Mouse (Mus musculus) cerebellum, postnatal 25 days (tissue): Measurements from ENCODE around the gene Sltm.
"Not testable (repeated sequence)": the region's sequence is repeated elsewhere in the genome, so short reads cannot be mapped to it uniquely, and the experiment has no call there.

Source experiments
- DNase-seq, 2 experiments: peaks; one replicate each; pipeline ENCODE4 v3.0.0; 2021; ENCODE audit warnings: mixed read lengths in 2 of 2

Sltm gene

DNA sequence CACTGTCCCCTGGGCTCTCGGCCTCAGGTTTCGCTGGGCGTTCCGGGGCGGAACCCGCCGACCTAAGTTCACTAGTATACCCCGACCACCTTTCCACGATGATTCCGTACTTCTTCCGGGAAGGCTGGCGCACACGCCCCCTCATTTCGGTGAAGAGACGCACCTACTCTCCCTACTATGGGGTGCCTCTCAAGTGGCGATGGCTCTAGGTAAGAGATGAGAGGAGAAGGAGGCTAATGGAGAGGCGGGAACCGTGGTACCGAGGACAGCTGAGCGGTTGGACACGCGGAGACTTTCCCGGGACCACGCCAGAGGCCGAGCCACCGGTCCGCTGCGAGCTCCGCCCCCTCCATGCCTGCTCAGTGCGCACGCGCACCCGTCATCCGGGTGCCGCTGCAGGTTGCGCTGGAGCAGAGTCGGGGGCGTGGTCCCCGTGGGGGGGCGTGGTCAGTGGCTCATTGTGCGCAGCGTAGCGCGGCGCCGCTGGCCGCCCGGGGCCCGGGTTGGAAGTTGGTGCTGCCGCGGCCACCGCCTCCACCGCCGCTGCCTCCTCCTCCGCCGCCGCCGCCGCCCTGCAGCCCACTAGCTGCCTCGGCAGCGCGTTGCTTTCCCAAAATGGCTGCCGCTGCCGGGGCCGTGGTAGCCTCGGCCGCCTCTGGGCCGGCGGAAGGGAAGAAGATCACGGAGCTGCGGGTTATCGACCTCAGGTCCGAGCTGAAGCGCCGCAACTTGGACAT, at the start of gene Sltm:
Sltm (plus strand) TSS at position 450 of the 737 bp plus-strand sequence.
- DNase-seq = peak; percentile 100

DNA sequence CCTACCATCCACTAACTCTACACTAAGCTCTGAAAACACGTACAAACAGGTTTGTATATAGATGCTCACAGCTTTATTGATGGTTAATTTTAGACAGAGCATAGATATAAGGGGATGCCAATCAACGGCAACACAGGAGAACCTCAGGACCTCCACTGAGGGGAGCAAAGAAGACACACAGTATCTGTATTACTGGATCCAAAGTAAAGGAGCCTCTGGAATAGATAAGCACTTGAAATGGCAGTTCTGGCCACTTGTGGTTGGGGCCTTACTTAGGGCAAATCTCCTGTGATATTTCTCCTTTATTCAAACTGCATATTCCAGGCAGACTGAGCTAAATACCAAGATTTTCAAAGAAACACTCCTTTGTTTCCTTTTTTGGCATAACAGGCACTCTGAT, 49.5 kb upstream of the Sltm start:
- DNase-seq = no peak

DNA sequence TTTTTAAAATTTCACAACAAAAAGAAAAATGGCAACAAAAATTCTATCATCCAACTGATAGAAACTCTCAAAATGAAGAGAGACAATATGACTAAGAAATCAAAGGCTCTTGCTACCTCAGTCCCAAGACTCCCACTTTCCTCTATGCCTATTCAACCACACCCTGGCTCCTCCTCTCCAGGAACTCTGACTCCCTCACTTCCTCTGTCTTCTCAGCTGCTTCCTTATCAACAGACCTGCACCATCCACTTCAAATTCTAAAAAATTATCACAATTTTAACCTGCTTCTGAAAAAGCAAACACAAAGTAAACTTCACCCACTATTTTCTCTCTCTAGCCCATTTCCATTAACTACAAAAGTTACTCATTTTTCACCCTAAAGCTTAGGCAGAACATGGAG, 45.6 kb upstream of the Sltm start:
- no peak for DNase-seq

DNA sequence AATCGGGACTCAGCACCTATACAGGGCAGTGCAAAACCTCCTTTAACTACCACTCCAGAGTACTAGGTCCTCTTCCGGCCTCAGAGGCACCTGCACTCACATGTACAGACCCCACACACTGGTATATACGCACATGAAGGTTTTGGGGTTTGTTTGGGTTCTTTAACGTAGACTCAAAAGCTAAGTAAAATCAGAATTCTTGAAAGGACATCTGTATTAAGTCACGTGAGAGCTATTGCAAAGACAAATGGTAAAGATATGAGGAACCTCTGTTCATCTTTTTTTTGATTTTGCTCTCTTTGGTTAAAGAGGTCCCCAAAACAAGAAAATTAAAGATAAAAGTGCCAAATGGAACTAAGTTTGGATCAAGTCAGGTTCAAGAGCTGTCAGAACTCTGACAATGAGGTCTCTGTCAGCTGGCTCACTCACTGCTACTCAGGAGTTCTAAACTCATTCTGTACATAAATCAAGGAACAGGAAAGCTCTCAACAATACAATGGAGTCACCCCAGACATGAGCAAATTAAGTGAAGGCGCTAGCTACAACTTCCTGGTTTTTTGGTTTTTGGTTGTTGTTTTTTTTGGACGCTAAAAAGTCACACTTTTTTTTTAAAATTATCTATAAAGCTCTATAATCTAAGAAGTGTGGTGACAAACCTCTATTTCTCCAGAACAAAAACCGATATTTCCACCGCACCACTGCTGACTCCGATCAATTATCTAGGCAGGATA, 40.1 kb upstream of the Sltm start:
- DNase-seq = no peak

DNA sequence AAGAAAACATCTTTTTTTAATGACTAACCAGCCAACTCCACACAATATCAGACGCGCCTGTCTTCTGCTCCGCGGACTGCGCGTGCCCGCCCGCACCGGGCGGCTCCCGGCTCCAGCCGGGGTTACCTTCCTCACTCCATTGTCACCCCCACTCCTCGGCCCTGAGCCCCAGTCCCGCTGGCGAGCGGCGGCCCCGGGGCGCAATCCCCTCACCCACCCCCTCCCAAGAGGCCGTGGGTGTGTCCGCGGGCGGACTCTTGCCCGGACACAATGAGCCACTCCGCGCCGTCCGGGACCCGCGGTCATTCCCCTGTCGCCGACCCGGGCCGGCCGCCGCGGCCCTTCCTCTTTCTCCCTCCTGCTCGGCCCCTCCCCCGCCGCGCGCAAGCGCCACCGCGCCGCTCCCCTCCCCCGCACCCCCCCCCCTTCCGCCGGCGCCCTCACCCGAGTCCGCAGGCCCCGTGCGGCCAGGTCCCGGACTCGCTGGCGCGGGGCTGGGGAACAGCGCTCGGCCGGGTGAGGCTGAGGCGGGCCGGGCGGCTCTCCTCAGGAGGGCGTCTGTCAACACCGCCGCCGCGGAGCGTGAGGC, 39.4 kb upstream of the Sltm start:
- DNase-seq = peak in 1 of 2 experiments; percentile 78

DNA sequence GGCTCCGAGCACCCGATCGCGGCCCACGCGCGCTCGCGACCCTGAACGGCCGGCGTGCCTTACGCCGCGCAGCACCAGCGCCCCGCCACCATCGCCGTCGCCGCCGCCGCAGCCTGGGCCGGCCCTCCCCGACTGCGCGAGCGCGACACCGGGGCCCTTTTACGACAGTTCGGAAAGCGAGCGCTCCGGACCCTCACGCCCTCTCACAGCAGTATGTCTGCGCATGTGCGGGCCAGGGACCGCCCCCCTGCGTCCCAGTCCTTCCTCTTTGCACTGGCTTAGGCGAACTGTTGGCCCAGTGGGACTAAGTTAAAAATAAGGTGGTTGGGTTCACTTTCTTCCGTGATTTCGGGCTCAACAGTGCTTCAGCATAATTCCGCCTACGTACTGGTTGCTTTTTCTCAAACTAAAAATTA, 38.9 kb upstream of the Sltm start, which contains the start of gene Rnf111:
Rnf111 (minus strand) TSS at position 100 of the 416 bp plus-strand sequence.
- DNase-seq = peak; percentile 98

DNA sequence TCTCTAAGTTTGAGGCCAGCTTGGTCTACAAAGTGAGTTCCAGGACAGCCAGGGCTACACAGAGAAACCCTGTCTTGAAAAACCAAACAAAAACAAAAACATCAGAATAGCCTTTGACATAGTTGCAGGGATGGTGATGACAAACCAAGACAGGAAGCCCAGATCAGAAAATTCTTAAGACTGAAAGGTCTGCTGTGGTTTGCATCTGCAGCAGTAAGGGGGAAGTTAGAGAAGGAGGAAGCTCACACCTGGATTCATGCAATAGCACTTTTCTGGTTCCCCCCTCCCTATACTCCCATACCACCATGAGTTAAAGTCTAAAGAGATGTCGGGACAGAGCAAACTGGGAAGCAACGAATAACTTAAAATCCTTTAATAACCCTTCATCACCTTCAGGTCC, 36.4 kb upstream of the Sltm start:
- no peak for DNase-seq

DNA sequence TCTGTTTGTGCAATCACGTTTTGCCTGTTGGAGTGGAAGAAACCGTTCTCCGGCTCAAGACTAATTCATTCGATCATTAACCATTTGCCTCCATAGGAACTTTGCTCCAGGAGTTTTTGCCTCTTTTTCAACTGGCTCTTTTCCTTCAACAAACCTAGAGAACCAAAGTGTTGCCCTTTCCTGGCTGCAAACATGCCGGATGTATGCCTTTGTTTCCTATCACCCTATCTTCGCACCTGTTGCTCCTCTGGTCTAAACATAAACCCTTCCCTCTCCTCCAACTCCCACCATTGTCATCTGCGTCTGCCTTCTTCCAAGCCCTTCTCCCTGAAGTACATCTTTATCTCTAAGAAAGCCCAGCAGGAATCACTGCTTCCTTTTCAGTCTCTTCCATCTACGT, 35.8 kb upstream of the Sltm start:
- DNase-seq = no peak

DNA sequence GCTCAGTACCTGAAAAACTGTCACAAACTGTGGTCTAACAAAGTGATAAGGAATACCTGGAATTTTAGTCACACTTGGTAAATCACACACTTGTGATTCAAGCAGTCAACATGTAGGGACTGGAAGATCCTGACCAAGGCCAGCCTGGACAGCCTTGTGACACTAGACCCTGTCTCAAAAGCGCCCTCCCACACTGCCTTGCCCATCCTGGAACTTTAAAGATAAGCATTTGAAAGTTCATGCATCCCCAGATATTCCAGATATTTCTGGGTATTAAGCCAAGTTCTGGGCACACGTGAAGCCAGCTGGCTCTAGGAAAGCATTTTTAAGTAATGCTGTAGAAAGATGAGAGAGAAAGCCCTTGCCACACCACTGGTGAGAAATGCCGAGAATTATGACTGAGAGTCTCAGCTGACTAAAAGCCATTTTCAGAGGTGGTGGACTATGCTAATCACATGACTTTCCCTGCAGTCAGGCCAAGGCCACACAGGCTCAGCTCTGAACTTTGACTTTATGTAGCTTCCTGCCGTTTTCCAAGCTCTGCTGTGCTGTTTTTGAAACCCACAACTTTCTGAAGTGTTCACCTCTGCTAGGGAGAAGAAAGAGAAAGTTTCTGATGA, 32.5 kb upstream of the Sltm start:
- no peak for DNase-seq

DNA sequence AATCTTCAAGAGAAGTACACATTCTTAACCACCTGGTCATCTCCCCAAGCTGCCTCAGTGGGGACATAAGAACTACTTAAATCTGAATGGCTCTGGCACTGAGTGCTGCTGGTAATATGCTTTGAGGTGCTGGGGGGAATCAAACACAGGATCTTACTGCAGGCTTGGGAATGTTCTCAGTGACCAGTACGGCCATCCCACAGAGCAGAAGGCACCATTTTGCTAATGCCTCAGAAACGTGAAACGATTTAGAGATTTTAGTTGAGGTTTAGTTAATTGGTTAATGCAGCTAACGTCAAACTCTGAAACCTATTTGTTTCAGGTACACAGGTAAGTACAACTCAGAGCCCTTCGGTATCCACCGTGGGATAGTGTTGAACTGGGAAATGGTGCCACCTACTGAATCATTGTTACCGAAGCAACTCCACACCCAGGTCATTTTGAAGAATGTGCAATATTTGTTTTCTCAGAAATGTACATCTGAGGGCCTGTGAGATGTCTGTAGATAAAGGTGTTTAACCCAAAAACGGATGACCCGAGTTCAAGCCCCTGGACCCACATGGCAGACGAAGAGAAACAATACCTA, 31.5 kb upstream of the Sltm start:
- no peak for DNase-seq

DNA sequence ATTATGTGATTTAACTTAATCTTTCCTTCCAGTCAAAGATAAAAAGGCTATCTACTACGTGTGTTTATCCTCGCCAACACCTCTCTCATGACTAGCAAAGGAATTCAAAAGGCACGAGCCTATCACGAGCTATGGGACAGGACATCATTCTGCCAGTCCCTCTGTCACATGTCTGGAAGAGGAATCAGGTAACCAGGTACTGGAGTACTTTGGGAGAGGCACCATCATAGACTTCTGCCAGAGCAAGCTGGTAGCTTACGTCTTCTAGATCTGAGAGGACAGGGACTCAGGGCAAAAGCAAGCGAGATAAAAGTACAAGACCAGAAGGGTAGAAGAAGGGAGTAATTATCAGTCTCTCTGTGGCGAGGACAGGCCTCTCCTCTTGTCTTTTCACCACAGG, 30.9 kb upstream of the Sltm start:
- no peak for DNase-seq

DNA sequence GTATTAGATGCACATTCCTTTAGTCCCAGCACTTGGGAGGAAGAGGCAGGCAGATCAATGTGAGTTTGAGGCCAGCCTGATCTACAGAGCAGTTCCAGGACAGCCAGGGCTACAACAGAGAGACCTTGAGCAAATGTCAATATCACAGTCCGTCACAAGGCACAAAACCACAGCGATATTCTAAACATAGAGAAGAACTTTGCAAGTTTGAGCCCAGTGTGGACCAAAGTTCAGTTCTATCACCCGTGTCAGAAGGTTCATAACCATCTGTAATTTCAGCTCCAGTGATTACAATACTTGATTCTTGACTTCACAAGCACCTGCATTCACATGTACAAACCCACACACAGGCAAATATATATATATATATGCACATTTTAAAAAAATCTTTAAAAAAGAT, 21.9 kb upstream of the Sltm start:
- no peak for DNase-seq

DNA sequence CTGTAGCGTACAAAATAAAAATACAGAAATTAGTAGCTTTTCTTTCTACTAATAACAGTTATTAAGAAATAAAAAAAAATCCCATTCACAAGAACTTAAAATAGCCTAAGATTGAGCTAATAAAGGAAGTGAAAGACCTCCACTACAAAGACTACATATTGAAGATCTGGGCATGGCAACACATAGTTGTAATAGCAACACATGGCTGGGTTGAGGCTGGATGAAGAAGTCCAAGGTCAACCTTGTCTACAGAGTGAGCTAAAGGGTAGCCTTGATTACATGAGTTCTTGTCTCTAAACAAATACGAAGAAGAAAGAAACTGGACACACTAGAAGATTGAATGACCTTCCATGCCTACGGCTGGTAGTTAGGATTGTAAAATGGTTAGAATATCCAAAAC, 18.7 kb upstream of the Sltm start:
- no peak for DNase-seq

DNA sequence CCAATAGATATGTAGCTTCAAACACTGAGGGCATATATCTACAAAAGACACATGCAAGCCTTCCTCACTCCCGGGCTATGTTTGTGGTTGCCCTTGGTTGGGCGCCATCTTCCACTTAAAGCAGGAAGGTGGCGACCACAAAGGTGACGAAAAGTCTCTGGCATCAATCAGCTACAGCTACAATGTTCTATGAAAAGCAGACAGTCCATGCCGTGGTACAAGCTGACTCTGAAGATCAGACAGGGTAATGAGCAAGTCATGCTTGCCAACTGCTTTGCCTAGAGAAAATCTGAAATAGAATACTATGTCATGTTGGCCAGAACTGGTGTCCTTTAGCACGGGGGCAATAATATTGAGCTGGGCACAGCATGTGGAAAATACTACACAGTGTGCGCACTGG, 18.2 kb upstream of the Sltm start:
- no peak for DNase-seq

DNA sequence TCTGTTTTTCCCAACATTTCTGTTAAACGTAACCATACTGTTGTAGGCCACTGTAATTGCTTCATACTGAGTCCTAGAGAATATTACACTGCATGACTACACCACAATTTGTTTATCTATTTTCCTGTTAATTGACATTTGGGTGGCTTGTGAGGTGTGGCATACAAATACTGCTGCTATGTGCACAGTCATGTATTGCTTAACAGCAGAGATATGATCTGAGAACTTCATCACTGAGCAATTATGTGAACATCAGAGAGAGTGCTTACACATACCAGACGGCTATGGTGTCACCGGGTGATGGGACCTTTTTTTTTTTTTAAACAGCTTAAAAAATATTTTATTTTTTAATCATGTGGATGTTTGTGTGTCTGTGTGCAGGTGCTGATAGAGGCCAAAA, 9.2 kb upstream of the Sltm start:
- no peak for DNase-seq

DNA sequence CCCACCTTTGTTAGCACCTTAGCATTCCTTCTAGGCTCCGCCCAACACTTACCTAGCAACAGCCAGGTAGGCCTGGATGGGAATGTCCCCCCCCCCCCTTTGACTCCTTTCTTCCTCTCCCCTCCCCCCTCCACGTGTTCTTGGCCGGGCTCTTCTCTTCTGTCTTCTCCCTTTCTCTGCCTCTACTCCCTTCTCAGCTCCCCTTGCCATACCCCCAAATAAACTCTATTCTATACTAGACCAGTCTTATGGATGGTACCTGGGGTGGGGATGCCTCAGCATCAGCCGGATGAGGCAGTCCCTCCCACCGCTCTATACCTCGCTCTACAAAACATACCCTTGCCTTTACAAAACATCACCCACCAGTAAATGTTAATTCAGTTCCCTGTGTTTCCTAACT, 970 bp upstream of the Sltm start:
- DNase-seq = peak in 1 of 2 experiments; percentile 11

DNA sequence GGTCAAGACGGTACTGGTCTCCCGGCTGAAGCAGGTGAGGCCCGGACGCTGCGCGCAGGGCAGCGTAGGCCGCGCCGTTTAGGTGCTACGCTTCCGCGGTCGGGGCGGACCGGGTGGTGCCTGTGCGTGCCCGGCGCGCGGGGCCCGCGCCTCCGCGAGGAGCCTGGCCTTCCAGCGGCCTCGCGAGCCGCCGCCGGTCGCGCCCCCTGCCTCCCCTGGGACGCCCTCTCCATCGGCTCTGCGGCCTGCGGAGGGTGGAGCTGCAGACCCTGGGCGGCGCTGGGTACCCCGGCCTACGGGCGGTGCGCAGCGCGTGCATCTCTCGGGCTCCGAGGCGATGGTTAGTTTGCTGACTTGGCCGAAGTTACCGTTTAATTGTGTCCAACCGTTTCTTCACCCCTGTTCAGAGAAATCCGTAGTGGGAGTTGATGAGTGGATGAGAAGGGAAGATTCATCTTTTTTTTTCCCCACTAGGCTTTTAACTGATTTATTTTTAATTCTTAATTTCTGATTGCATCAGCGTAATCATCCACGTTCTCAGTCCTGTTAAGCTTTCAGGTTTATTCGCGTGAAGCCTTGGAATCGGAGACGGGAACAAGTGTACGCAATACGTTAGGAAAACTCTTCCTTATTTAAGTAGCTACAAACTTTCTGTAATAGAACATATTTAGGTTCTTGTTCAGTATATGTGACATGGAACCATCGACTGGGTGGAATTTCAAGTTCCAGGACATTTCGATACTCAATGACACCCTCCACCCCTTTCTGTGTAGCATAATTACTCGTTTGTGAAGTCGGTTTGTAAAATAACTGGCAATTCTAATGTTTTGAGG, 710 bp downstream of the Sltm start:
- no peak for DNase-seq

DNA sequence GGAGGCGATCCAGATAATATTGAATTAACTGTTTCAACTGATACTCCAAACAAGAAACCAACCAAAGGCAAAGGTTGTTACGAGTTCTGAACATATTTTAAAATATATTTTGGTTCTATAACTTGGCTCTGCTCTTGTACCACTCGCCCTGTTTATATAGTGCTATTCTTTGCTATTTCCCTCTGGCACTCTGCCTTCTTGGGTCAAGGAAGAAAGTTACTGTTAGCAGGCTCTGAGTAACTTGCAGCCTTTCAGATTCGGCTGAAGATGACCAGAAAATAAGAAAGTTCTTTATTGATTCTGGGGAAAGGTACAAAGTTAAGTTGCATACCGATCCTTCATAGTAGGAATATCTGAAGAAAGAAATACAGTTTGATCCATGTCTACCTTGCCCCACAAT, 1.4 kb downstream of the Sltm start:
- no peak for DNase-seq

DNA sequence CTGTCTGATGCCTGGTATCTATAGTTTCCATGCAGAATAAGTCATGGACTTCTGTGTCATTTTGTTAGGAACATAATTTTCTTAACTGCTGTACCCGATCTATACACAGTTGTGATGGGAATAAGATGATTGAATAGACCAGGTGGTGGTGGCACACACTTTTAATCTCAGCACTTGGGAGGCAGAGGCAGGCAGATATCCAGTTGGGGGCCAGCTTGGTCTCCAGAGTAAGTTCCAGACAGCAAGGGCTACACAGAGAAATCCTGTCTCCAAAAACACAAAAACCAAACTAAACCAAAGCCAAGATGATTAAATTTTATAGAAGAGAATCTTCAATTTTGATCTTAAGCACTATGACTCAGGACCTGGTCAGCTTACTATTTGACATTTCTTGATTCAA, 2.3 kb downstream of the Sltm start:
- DNase-seq = no peak

DNA sequence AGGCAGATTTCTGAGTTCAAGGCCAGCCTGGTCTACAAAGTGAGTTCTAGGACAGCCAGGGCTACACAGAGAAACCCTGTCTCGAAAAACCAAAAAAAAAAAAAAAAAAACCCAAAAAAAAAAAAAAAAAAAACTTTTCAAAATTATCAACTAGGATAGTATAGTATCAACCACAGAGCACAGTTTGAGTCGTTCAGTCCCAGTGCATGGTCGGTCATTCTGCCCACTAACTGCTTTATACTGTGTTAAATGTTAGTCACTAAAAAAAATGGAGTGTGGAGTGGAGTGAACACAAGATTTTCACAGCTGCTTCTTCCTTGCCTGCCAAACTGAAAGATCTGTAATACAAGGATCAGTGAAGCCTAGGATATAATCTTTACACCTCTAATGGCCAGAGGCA, 4.0 kb downstream of the Sltm start:
- DNase-seq = not testable (repeated sequence)

DNA sequence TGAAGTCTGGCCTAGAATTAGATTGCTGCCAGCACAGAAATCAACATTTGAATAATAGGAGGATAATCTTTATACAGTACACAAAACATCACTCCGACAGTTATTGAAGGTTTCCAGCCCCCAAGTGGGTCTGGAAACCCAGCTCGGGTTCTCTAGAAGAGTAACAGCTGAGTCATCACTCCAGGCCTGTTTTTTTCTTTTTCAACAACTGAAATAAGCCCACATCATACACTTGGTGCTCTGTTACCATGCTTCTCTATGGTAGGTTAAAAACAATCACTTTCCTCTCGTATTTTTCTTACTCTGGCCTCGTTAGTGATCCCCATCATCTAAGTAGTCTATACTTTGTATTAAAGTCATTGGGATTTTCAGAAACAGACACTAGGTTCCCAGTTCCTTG, 5.8 kb downstream of the Sltm start:
- no peak for DNase-seq

DNA sequence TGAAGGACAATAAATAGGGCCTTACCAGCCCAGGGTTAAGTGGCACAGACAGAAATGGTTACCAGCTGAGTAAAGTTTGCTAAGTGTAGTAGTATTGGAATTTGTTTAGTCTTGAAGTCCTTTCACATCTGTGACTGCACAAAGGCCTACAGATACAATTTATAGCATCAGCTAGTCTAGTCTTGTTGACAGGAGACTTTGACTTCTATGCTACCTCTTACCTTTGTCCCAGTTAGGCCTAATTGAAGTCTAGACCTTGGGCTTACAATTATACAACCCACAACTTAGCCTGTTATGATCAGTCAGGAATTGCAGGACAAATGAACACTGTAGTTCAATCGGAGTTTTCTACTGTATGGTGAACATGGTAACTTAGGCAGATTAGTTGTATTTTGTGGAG, 9.0 kb downstream of the Sltm start:
- no peak for DNase-seq
